Mouse (Mus musculus): ENCODE data around the gene Chst11. TPM values are rescaled to one million over a fixed set of nuclear protein-coding genes. Genes with fewer than 3 reads are reported as not detected.

The Chst11 gene
- 1.8 and 2.9 TPM in 2 replicates for polyA plus RNA-seq (2015; fragmentation: Nextera tagmentation; extraction: Ambion mirVana)

GRCm38 (mm10) chr10:82984950-82985699, at the start of gene Chst11:
Chst11 (plus strand) TSS chr10:82985498.

Other genes starting within 250 kb of the Chst11 start
- 26.1 and 27.6 TPM in 2 replicates for gene Nfyb, start 221.4 kb upstream of the Chst11 start, polyA plus RNA-seq (2015; fragmentation: Nextera tagmentation; extraction: Ambion mirVana)
- 39.6 and 43.1 TPM in 2 replicates for gene Txnrd1, start 151.5 kb upstream of the Chst11 start, polyA plus RNA-seq (2015; fragmentation: Nextera tagmentation; extraction: Ambion mirVana)
- 0.17 TPM in 1 of 2 replicates, not detected in the other for gene Eid3, start 118.9 kb upstream of the Chst11 start, polyA plus RNA-seq (2015; fragmentation: Nextera tagmentation; extraction: Ambion mirVana)